Mouse (Mus musculus): ENCODE data around the gene Ddx21.

Gene Ddx21

DNA sequence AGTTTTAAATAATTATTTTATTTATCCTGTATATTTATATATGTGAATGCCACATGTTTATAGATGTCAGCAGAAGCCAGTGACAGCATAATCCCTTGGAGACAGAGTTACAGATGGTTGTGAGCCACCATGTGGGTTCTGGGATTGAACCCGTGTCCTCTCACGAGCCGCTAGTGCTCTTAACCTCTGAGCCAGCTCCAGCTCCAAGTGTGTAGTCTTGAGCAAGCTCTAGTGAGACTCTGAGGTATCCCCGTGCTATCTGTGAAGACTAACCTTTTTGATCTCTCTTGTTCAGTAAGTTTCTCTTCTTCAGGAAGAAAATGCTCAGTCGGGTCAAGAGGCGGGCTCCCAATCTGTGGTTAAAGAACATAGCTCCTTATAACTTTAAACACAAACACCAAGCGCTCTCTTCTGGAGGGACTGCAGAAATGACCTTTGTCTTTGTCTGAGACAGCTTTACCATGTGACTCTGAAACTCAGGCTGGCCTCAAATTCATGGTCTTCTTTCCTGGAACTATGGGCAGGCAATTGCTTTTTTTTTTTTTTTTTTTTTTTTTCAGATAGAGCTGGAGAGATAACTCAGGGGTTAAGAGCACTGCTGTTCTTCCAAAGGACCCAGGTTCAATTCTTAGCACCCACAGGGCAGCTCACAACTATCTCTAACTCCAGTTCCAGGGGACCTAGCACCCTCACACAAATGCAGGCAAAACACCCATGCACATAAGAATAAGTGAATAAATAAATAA is 31.8 kb downstream of the Ddx21 start:
- no peak for DNase-seq (ENCODE audit: low spot score in 2 of 2)

GRCm38 (mm10) chr10:62568861-62569260 is 33.2 kb downstream of the Ddx21 start:
- no peak for DNase-seq (ENCODE audit: low spot score in 2 of 2)

DNA sequence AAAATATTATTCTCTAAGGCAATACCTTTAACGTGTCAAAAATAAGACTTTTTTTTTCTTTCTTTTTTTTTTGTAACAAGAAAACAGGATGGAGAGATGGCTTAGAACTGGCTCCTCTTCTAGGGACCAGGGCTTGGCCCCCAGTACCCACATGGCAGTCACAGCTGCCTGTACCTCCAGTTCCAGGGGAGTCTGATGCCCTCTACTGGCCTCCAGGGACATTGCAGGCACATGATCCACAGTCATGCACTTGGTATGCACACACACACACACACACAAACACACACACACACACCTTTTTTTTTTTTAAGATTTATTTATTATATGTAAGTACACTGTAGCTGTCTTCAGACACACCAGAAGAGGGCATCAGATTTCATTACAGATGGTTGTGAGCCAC is 44.3 kb downstream of the Ddx21 start:
- no peak for DNase-seq (ENCODE audit: low spot score in 2 of 2)

- DNase-seq (ENCODE audit: low spot score in 2 of 2) = no peak
These were observed 45.6 kb downstream of the Ddx21 start for GRCm38 (mm10) chr10:62556558-62556901.

DNA sequence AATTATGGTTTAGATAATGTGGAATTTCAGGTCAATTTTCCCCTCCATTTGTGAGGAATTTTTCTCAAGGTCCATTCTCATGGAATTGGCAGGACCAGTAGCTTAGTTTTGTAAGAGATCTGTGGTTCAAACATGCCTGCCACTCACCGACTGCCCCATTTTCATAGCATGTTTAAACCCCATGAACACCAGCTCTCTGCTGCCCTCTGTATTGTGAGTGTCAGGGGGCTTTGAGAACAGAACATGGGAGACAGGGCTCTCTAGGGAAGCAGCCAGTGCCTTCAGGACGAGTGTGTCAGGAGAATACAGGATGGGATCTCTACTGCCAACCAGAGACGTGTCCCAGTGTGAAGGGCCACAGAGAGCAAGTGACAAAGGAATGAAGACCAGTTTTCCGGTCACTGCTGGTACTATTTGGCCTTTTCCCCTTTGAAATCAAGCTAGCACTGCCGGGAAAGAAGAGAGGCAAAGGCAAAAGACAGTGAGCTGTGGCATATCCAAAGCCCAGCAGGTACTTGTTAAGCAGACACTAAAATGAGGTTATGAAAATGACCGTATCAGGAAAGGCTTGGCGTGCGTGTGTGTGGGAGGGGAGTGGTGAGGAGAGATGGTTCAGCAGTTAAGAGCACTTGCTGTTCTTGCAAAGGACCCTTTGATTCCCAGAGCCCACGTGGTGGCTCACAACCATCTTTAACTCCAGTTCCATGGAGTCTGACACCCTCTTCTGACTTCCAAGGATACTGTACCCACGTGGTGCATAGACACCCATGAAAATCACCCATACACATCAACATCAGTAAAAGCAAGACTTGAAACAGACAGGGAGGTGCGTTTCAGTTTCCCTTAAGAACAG is 46.1 kb downstream of the Ddx21 start:
- no peak for DNase-seq (ENCODE audit: low spot score in 2 of 2)

- no peak for DNase-seq (ENCODE audit: low spot score in 2 of 2)
These were observed 48.4 kb downstream of the Ddx21 start for GRCm38 (mm10) chr10:62553611-62554091.

GRCm38 (mm10) chr10:62550787-62551300 is 51.2 kb downstream of the Ddx21 start:
- no peak for DNase-seq (ENCODE audit: low spot score in 2 of 2)

DNA sequence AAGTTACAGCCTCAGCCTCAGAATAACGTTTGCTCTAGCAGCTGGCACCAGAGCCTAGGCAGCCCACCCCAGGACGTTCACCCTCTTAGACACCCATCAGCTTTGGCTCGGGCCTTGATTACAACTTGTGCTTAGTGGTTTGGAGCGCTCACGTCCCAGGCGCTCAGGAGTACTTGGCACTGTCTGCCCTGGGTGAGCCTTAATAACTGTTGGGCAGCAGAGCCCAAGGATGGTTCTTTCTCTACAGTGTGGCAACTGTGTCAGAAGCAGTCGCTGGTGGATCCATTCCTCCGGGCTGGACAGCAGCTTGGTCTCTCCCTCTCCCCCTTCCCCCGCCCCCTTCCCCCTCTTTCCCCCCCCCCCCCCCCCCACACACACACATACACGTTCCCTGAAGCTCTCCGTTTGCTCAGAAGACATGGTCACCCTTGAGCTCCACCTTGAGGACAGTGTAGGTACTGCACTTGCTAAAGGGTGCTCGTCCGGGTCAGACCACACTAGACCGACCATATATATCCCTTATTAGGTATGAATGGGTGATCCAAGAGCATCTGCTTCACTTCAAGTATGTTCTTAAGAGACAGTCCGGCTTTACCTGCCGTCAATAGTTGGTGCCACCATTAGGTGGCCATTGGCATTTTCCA is 52.4 kb downstream of the Ddx21 start:
- peak; percentile 27 to 49 for DNase-seq (ENCODE audit: low spot score in 2 of 2)

- no peak for DNase-seq (ENCODE audit: low spot score in 2 of 2)
These were observed 55.6 kb downstream of the Ddx21 start for GRCm38 (mm10) chr10:62546441-62546840.

- no peak for DNase-seq (ENCODE audit: low spot score in 2 of 2)
These were observed 56.3 kb downstream of the Ddx21 start for GRCm38 (mm10) chr10:62545759-62546158.

GRCm38 (mm10) chr10:62544316-62544715 is 57.8 kb downstream of the Ddx21 start:
- no peak for DNase-seq (ENCODE audit: low spot score in 2 of 2)

DNA sequence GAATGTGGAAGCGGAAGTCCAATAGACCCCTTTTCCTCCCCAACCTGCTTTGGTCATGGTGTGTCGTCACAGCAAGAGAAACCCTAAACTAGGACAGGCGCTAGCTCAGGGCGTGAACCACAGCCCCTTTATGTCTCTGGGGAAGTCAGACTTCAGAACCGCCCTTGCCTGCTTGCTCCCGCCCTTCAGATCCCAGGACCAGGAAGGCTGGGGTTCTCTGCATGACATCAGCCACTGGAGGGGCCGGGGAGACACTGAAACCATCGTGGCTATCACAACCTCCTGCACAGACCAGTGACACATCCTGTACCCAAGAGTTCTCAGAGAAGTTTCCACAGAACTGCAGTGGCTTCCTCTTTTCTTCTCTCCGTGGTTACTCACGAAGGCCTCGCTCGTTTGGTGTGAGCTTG is 58.7 kb downstream of the Ddx21 start:
- no peak for DNase-seq (ENCODE audit: low spot score in 2 of 2)

DNA sequence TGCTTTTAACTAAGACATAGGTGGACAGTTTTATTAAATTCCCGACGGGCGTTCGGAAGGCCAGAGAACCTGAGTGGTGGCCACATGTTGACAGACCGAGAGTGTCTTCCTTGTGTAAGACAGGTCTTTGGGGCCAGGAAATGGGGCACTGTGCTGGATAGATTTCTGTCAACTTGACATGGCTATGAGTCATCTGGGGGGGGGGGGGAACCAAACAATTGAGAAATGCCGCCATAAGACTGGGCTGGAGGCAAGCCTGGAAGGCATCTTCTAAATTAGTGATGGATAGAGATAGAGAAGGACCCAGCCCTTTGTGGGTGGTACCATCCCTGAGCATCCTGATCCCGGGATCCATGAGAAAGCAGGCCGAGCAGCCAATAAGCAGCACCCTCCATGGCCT is 59.2 kb downstream of the Ddx21 start:
- no peak for DNase-seq (ENCODE audit: low spot score in 2 of 2)

- no peak for DNase-seq (ENCODE audit: low spot score in 2 of 2)
These were observed 59.6 kb downstream of the Ddx21 start for GRCm38 (mm10) chr10:62542507-62542906.

DNA sequence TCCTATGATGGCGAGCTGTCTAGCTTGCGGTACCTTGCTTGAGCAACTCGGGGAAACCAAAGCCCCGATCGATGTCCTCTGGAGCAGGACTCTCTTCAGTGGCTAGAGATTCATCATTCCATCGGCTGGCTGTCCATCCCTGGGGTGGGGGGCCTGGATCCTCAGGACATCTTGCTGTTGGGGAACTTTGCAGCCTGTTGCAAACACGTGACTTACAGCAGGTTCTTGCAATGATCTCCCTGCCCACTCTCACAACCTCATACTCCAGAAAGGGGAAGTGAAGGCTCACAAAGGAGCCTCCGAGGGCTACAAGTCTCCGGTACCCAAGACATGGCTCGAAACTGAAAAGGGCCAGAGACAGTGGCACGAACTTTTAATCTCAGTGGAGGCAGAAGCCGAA is 60.6 kb downstream of the Ddx21 start:
- DNase-seq (ENCODE audit: low spot score in 2 of 2) = no peak

GRCm38 (mm10) chr10:62540800-62541199 is 61.3 kb downstream of the Ddx21 start:
- DNase-seq (ENCODE audit: low spot score in 2 of 2) = no peak

GRCm38 (mm10) chr10:62534509-62534908 is 67.6 kb downstream of the Ddx21 start:
- DNase-seq (ENCODE audit: low spot score in 2 of 2) = no peak

GRCm38 (mm10) chr10:62532832-62533231 is 69.2 kb downstream of the Ddx21 start:
- no peak for DNase-seq (ENCODE audit: low spot score in 2 of 2)

Measured in urinary bladder, adult 18-20 months (tissue).